Mouse (Mus musculus) liver, embryonic 15.5 days (tissue): ENCODE data around the gene Ppp1r12b. TPM values are rescaled to one million over a fixed set of nuclear protein-coding genes. Genes with fewer than 3 reads are reported as not detected.

Source experiments
- ATAC-seq: fragments of 200-750 bp; cut with Nextera tagmentation; 2 replicates; pipeline ENCODE4 v1.8.0; 2017; ENCODE audit warnings: moderate number of reproducible peaks, mild to moderate bottlenecking, moderate library complexity; ENCODE audit not compliant: insufficient read depth
- H3K27ac ChIP-seq: fragments of 300-500 bp; sonication (generic); replicated peaks from 2 replicates; pipeline ENCODE4 v1.5.1; 2015; ENCODE audit warnings: mild to moderate bottlenecking, inconsistent platforms
- H3K27me3 ChIP-seq: fragments of 300-500 bp; sonication (generic); 2 replicates; pipeline ENCODE4 v1.6.1; 2015; ENCODE audit warnings: mild to moderate bottlenecking, inconsistent platforms
- H3K36me3 ChIP-seq: fragments of 300-500 bp; sonication (generic); replicated peaks from 2 replicates; pipeline ENCODE4 v1.6.1; 2015; ENCODE audit warnings: moderate library complexity, mild to moderate bottlenecking, inconsistent platforms
- H3K4me1 ChIP-seq: fragments of 300-500 bp; sonication (generic); replicated peaks from 2 replicates; pipeline ENCODE4 v1.6.1; 2015; ENCODE audit warnings: inconsistent platforms
- H3K4me2 ChIP-seq: fragments of 300-500 bp; sonication (generic); 2 replicates; pipeline ENCODE4 v1.6.1; 2015; ENCODE audit warnings: moderate library complexity, mild to moderate bottlenecking, inconsistent platforms
- H3K4me3 ChIP-seq: fragments of 300-500 bp; sonication (generic); replicated peaks from 2 replicates; pipeline ENCODE4 v1.5.1; 2015; ENCODE audit warnings: mild to moderate bottlenecking, inconsistent platforms
- H3K9ac ChIP-seq: fragments of 300-500 bp; sonication (generic); 2 replicates; pipeline ENCODE4 v1.6.1; 2015; ENCODE audit warnings: moderate library complexity, mild to moderate bottlenecking, inconsistent platforms
- H3K9me3 ChIP-seq: fragments of 300-500 bp; sonication (generic); replicated peaks from 2 replicates; pipeline ENCODE4 v1.6.1; 2016; ENCODE audit warnings: inconsistent platforms
- WGBS: fragments of 180-500 bp; shearing (Covaris S2); methylation state at CpG from one replicate; pipeline ENCODE4 v1.1.7; 2015; ENCODE audit warnings: mixed read lengths; ENCODE audit not compliant: insufficient replicate concordance; 5-methylcytosine and 5-hydroxymethylcytosine counted together
- polyA plus RNA-seq: library from polyadenylated mRNA; unstranded; fragments of >200 nt; fragmentation: Nextera tagmentation; extraction: Ambion mirVana; gene quantifications from 2 replicates; pipeline ENCODE4 v1.2.1, GENCODE M21; 2015

Gene Ppp1r12b
- polyA plus RNA-seq, 1 experiment from 2014 or later = 2.5 TPM

DNA sequence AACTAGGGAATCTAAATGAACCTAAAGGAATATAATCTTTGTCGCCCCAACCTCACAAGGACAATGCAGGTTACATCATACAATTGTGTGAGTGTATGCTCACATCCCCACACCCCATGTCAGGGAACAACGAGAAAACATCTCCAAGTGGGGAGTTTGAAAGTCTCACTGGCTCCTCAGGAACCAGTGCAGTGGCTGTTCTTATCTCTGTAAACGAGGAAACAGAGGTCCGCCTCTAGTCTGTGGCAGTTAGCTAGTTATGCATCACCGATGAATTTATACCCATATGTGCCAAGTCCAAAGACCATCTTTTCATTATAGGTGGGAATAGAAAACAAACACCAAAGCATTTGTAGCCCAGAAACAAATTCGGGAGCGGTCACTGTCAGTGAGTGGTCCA is 194.2 kb downstream of the Ppp1r12b start:
- WGBS = 51% methylated on average over 7 of the region's 7 CpGs

DNA sequence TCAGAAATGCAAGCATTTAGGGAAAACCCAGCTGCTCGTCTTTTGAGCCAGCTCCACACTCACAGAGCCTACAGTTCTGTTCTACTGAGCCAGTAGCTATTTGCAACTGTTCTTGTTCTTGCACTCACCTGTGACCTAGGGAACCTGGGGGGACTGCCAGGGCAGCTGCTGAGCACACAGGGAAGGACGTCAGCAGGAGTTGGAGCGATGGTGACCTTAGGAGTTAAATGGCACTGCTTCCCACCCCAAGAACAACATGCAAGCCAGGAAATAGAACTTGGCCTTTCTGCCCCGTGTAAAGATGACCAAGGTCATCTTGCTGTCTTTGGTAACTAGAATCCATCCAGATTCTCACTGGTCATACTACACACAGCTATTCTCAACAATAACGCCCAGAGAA is 195.1 kb downstream of the Ppp1r12b start:
- Histone ChIP-seq H3K4me3 (no peak overlapping the region), H3K4me2 (no peak overlapping the region), H3K27me3 (no peaks in the 10 kb centered on the region), H3K36me3 (no peaks in the 10 kb centered on the region), H3K9ac (no peak overlapping the region), H3K9me3 (no peaks in the 10 kb centered on the region), H3K4me1 (0 out of 2 replicates have a peak, but pooled peaks cover 5% of the 10 kb centered on the region), H3K27ac (no peak overlapping the region)
- 68% methylated on average over 5 of the region's 5 CpGs for WGBS
- no peak for ATAC-seq

More for the DNA sequence above, 194.2 kb downstream of the Ppp1r12b start:
- no peaks in the 10 kb centered on the region for H3K27me3 ChIP-seq
- H3K4me2 ChIP-seq = no peak overlapping the region
- H3K4me1 ChIP-seq = 0 out of 2 replicates have a peak, but pooled peaks cover 5% of the 10 kb centered on the region
- H3K9ac ChIP-seq = no peak overlapping the region
- ATAC-seq = no peak
- H3K9me3 ChIP-seq = no peaks in the 10 kb centered on the region
- no peaks in the 10 kb centered on the region for H3K36me3 ChIP-seq
- no peak overlapping the region for H3K4me3 ChIP-seq
- H3K27ac ChIP-seq = no peak overlapping the region

DNA sequence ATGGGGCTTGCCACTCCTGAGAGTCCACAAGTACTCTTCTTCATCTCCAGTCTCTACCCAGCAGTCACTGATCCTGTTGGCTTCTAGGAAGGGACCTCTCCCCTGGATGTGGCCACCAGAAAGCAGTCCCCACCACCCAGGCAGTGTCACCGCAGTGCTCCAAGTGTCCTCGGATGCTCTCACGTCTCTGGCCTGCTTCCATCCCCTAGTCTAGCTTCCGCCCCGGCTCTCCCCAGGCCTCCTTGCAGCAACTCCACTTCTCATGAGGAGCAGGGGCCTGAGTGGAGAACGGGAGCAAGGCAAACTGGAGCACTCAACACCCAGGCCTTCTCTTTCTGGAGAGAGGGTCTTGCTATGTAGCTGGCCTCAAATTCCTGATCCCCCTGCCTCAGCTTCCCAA is 196.6 kb downstream of the Ppp1r12b start:
- ATAC-seq = no peak

DNA sequence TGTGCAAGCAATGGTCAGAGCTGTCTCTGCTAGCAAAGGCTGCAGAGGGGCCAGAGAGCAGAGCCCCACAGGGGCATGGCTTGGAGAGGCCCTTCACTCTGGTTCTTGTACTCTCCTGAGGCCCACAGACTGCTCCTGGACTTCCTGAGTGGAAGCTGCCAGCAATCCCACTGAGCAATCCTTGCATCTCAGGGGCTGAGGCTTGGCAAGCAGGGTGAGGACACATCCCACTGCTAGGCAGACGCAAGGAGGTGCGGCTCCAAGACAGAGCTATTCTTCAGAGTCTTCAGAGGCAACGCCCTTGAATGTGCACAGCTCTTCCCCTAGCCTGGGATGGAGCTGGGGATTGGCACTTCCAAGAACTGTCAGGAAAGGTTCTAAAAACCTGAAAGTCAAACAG is 198.5 kb downstream of the Ppp1r12b start:
- Histone ChIP-seq H3K27ac (no peak overlapping the region), H3K36me3 (no peaks in the 10 kb centered on the region), H3K9ac (no peak overlapping the region), H3K4me2 (no peak overlapping the region), H3K4me1 (0 out of 2 replicates have a peak, but pooled peaks cover 5% of the 10 kb centered on the region), H3K9me3 (no peaks in the 10 kb centered on the region), H3K4me3 (no peak overlapping the region), H3K27me3 (no peaks in the 10 kb centered on the region)
- no peak for ATAC-seq
- 78% methylated on average over 3 of the region's 3 CpGs for WGBS

More for the DNA sequence above, 196.6 kb downstream of the Ppp1r12b start:
- Histone ChIP-seq H3K4me2 (no peak overlapping the region), H3K36me3 (no peaks in the 10 kb centered on the region), H3K27ac (no peak overlapping the region), H3K27me3 (no peaks in the 10 kb centered on the region), H3K9ac (no peak overlapping the region), H3K4me1 (0 out of 2 replicates have a peak, but pooled peaks cover 5% of the 10 kb centered on the region), H3K9me3 (no peaks in the 10 kb centered on the region), H3K4me3 (no peak overlapping the region)
- WGBS = 88% methylated on average over 6 of the region's 6 CpGs

DNA sequence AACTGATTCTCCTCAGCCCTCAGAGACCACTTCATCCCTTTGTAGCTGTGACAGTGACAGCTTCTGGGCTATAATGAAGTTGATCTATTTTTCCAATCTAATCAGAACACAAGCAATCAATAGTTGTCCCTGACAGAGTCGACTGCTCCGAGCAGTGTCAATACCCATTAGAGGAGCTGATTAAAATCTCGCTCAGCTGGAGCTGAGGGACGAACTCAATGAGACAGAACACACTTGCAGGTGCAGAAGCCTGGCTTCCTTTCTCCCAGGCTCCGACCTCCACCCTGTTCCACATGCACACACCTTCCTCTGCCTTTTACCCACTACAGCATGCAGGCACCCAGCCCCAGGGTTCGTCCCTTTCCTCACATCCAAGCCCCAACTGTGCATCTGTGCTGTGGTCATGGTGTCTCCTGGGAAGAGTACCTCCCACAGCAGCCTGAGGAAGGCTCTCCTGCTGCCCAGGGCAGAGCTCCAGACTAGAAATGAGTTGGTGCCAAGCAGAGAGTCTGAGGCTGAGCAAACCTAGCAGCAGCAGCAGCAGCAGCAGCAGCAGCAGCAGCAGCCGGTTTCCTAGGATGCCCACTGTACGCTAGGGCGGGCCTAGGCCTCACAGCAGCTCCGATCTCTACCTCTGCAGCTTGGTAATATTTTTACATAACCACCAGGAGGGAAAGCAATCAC is 199.4 kb downstream of the Ppp1r12b start:
- H3K9ac ChIP-seq = no peak overlapping the region
- H3K4me1 ChIP-seq = 0 out of 2 replicates have a peak, but pooled peaks cover 1% of the 10 kb centered on the region
- no peak overlapping the region for H3K4me2 ChIP-seq
- no peak overlapping the region for H3K27ac ChIP-seq
- H3K4me3 ChIP-seq = no peak overlapping the region
- H3K27me3 ChIP-seq = no peaks in the 10 kb centered on the region
- H3K9me3 ChIP-seq = no peaks in the 10 kb centered on the region
- WGBS = 65% methylated on average over 10 of the region's 10 CpGs
- ATAC-seq = no peak
- no peaks in the 10 kb centered on the region for H3K36me3 ChIP-seq

DNA sequence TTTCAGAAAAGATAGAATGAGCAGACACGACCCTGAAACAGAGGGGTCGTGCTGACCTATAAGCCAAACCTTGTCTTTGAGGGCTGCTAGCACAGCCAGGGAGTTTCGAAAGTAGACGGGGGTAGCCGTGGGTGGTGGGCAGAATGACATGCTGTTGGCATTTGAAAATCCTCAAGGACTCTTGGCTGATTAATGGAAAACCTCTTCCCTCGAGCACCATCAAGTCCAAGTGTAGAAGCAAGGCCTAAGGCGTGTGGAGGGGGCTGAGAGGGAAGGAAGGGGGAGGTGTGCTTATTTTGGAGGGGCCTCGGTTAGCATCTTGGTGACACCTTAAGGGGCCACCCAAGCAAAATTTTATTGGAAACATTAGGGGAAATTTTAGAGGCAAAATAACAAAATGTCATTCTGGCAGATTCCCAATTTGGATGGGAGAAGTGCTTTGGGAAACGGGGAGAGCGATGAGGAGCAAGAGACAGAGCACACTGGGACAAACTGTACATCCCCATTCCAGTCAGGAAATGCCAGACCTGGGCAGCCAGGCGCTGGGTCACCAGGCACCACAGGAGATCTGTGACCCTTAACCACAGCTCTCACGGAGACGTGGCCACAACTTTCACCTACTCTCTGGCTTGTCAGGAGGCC is 200.1 kb downstream of the Ppp1r12b start:
- Histone ChIP-seq H3K27me3 (no peaks in the 10 kb centered on the region), H3K4me3 (no peak overlapping the region), H3K4me2 (no peak overlapping the region), H3K9me3 (no peaks in the 10 kb centered on the region), H3K4me1 (no peaks in the 10 kb centered on the region), H3K27ac (no peak overlapping the region), H3K9ac (no peak overlapping the region), H3K36me3 (no peaks in the 10 kb centered on the region)
- no peak for ATAC-seq
- WGBS = 72% methylated on average over 13 of the region's 13 CpGs

DNA sequence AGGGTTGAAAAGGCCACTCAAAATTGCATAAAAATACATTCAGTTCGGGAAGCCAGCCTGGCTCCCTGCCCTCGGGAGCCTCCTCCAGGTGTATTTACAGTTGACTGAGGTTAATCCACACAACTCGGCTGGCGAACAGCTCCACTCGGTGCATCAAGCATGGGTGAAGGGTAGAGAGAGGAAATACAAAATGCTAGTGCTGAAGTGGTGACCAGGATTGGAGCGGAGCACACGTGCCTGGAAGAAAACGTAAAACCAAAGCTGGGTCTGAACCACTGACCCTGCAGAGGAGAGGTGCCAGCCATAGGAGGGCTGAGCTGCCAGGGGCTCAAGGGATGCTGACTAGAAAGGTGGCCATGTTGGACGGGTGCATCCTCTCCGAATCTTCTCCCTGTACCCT is 200.9 kb downstream of the Ppp1r12b start:
- H3K36me3 ChIP-seq = no peaks in the 10 kb centered on the region
- no peaks in the 10 kb centered on the region for H3K9me3 ChIP-seq
- 72% methylated on average over 10 of the region's 10 CpGs for WGBS
- no peak for ATAC-seq
- H3K4me2 ChIP-seq = no peak overlapping the region
- H3K4me1 ChIP-seq = no peaks in the 10 kb centered on the region
- no peak overlapping the region for H3K9ac ChIP-seq
- no peak overlapping the region for H3K27ac ChIP-seq
- H3K27me3 ChIP-seq = no peaks in the 10 kb centered on the region
- no peak overlapping the region for H3K4me3 ChIP-seq

DNA sequence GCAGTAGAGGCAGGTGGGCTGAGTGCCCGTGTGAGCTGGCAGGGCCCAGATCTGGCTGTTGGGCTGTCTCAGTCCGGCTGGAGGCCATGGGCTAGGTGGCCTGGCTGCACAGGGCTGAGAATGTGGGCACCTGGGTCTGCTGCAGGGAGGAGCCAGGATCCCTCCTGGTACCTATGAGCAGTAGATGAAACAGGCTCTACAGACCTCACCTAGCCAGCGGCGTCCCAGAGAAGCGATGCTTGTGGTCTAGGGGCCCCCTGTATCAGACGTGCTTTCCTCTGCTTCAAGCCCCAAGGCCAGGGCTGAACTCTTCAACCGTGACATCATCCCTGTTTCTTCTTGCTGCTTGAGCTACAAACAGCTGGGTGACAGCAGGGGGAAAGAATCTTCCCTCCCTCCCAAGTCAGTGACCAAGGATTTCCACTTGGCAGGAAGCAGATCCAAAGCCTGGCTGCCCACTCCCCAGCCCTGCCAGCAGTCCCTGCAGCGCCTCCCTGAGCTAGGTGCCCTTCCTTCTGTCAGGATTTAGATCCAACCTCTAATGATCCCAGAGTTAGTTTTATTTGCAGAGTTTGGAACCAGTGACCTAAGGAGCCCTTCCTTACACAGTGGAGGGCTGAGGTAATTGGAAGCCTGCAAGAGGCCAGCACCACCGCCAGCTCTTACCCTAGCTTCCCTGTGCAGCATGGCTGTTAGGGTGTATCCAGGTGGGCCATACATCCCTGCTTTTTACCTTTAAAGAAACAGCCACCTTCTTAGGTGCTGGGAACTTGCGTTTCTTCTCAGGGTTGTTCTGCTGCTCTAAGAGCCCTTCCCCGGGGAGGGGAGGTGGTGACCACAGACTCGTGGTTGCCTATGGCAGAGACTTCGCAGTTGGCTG is 201.8 kb downstream of the Ppp1r12b start:
- Histone ChIP-seq H3K4me1 (no peaks in the 10 kb centered on the region), H3K9me3 (no peaks in the 10 kb centered on the region), H3K4me3 (no peak overlapping the region), H3K9ac (no peak overlapping the region), H3K4me2 (no peak overlapping the region), H3K27ac (no peak overlapping the region), H3K36me3 (no peaks in the 10 kb centered on the region), H3K27me3 (no peaks in the 10 kb centered on the region; the same call in 1 of the 2 replicates)
- WGBS = 56% methylated on average over 13 of the region's 13 CpGs
- no peak for ATAC-seq

DNA sequence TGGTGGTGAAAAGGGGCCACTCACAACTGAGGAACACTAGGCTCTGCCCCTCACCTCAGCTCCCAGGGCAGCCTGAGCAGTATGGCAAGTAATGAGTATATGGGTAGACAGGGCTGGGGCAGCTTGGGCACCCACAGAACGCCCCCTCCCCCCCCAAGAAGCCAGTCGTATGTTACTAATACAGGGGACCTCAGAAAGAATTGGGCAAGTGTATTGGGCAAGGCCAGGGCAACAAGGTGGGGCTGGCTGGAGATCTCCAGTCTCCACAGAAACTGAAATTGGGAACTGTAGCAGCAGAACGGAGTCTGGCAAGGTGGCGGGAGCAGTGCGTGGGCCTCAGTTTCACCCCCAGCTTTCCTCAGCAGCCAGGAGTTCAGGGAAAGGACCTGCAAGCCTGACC is 203.3 kb downstream of the Ppp1r12b start:
- no peaks in the 10 kb centered on the region for H3K36me3 ChIP-seq
- H3K4me1 ChIP-seq = peaks cover 9% of the 10 kb centered on the region
- H3K27me3 ChIP-seq = no peaks in the 10 kb centered on the region; the same call in 1 of the 2 replicates
- no peak for ATAC-seq
- no peaks in the 10 kb centered on the region for H3K9me3 ChIP-seq
- WGBS = 65% methylated on average over 5 of the region's 5 CpGs
- H3K4me2 ChIP-seq = no peak overlapping the region
- H3K4me3 ChIP-seq = no peak overlapping the region
- H3K27ac ChIP-seq = no peak overlapping the region
- H3K9ac ChIP-seq = no peak overlapping the region

DNA sequence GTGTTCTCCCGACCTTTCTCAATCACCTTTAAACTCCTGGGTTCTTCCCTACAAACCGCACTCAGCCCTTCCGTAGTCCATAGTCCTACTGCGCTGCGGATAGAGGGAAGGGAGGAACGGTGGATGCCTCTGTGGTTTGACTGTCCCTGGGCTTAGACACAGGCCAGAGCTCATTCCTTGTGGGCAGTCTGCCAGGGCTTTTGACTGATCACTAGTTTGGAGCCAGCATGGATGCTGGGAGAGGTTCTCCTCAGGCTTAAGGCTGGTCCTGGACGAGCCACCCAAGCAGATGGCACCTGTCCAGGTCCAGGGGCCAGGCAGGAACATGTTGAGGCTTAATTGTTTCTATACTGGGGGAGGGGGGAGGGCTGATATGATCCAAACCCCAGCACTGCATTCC is 205.9 kb downstream of the Ppp1r12b start:
- Histone ChIP-seq H3K4me1 (peaks cover 27% of the 10 kb centered on the region), H3K9ac (no peak overlapping the region), H3K27ac (no peak overlapping the region), H3K27me3 (no peaks in the 10 kb centered on the region; the same call in 1 of the 2 replicates), H3K4me3 (no peak overlapping the region), H3K36me3 (no peaks in the 10 kb centered on the region), H3K9me3 (no peaks in the 10 kb centered on the region), H3K4me2 (no peak overlapping the region)
- WGBS = 70% methylated on average over 7 of the region's 7 CpGs
- no peak for ATAC-seq
